Mouse (Mus musculus) ovary, postnatal 10 days (tissue): ENCODE measurements around the gene Siglec1.

ENCODE experiments used
- DNase-seq: peaks from one replicate; pipeline ENCODE4 v3.0.0; 2022; ENCODE audit warnings: low spot score

Siglec1 gene

DNA sequence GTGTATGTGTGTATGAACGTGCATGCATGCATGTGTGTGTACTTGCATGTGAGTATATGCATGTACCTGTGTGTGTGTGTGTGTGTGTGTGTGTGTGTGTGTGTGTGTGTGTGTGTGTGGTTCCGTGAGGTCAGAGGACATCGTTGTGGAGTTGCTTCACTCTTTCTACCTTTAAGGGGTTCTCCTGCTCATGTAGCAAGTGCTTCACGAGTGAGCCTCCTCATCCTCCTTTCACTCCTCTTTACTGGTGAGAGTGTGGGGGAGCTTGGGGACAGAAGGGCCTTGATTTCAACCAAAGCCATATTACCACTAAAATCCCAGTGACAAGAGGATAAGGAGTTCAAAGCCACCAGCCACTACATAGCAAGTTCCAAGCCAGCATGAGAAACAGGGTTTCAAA lies 10.5 kb upstream of the Siglec1 start:
- DNase-seq = no peak

DNA sequence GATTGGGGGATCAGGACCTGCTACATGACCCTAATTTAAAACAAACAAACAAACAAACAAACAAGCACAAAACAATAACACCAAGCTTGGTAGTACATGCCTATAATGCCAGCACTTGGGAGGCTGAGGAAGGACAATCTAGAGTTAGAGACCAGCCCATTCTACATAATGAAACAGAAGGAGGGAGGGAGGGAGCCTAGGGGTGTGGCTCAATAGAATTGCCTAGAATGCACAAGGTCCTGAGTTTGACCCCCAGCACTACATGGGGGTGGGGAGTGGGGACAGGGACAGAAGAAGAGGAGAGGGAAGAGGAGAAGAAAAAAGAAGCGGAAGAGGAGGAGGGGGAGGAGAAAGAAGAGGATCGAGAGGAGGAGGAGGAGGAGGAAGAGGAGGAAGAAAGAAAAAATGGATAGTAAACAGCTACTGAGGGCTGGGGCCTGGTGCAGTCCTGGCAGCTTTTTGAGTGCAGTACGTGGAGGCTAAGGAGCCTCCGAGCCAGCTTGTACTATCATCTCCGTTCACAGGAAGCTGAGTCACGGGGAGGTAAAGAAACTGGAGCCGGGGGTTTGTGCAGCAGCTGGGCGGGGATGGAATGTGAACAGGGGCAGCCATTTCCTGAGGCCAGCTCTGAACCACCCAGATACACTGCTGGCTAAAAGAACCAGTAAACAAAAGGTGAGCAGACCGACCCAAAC lies 9.7 kb upstream of the Siglec1 start:
- DNase-seq = no peak

DNA sequence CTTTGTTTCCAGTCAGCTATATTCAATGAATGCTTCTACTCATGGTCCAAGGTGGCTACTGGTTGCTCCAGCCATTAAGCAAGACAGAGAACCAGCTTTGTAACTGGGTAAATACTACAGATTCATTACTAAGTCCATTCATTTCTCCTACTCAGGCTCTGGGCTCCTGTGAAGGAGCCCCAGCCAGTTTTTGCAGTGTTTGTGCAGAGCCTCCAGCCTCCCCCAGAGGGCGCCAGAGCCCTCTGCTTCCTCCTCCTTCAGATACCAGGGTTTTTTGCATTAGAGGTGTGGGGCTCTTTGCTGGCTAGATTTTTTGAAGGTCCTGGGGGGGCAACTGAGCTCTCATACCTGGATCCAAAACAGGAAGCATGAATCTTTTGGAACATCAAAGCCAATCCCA lies 8.3 kb upstream of the Siglec1 start:
- DNase-seq = peak; percentile 53

DNA sequence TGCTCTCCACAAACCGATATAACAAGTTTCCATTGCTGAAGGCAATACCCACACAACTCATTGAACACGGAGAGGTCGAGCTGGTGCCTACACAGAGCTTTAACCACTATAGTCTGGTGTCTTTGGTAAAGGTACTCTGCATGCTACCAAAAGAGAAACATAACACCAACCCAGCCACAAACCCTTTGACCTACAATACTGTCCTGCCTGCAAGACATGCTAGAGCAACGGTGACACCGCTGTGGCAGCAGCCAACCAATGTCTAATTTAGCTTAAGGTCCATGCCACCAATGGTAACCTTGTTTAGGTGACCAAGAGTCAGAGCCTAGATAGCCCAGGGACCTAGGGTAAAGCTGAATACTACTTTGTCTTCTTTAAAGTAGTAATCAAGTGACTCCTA lies 7.0 kb upstream of the Siglec1 start:
- no peak for DNase-seq

DNA sequence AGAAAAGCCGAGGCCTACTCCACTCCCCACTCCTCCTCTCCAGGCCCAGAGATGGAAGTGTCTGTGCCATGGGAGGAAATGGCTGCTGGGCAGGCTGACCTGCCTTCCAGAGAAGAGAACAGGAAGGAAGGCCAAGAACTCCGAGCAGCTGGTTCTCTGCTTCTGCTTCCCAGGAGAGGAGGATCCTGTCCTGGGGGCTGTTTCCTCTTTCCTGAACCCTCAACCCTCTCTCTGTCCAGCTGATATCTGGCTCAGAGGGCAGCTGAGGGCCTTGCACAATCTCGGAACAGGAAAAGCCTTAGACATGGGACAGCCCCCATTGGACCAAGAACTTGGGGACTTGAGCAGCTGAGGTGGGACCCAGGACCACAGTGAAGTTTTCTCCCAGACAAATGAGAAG lies 4.3 kb upstream of the Siglec1 start:
- no peak for DNase-seq

DNA sequence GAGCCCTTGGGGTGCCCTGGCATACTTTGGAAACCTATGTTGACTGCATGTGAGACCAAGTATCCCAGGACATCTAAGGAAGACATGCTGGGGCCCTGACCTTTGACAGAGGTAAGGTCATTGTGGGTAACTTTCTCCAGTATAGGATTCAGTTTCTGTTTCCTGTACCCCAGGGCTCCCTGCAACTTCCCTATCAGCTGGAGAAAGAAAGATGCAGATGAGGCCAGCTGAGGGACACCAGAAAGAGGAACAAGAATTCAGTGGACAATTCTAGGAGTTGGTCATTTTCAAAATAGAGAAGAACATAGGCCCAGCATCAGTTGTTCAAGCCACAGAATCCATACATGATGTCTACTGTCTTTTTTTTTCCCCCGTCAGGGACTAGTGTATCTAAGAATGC lies 3.1 kb upstream of the Siglec1 start:
- no peak for DNase-seq

DNA sequence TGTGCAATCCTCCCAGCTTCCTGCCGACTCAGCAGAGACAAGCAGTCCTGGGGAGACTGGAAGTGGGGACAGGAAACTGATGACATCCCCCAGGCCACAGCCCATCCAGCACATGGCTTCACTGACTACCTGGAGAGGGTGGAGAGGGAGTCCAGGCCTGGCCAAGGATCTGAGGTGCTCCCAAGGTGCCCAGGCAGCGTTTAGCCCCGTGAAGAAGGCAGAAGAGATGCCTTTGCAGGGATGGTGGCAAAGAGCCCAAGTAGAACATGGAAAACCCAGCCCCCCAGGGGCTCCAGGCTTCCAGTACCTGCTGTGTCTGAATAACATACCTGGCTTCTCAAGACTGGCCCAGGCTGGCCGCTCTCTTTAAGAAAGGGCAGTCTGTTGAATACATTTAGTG lies 2.0 kb upstream of the Siglec1 start:
- DNase-seq = no peak

DNA sequence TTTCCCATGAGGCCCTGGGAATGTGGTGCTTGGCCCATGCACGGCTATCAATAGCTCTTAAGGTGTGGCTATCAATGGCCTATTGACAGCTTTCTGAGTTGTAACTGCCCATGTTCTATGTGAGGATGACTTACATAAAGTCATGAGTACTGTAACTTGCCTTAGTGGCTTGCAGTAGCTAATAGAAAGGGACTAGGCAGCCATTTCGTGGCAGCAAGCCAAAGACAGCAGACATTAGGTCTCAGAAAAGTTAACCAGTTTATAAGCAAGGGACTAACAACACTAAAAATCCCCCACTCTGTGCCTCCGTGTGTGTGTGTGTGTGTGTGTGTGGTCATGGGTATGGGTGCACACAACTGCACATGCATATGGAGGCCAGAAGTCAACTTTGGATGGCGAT lies 2.4 kb downstream of the Siglec1 start:
- DNase-seq = no peak

DNA sequence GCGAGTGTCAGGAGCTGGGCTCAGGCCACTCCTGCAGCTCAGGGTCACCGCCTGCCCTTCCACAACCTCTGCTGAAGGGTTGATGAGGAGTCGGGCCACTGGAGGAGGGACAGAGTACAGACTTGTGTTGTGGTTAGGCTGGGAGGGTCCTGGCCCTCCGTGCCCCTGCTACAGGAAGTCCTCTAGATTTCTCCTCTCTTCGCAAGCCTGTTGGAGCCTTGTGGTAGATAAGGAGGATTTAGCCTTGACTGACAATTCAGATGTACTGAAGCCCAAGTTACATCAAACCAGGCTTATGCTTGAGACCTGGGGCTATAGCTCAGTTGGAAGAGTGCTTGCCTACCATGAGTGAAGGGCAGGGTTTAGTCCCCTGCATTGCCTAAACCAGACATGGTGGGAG lies 6.1 kb downstream of the Siglec1 start:
- no peak for DNase-seq

DNA sequence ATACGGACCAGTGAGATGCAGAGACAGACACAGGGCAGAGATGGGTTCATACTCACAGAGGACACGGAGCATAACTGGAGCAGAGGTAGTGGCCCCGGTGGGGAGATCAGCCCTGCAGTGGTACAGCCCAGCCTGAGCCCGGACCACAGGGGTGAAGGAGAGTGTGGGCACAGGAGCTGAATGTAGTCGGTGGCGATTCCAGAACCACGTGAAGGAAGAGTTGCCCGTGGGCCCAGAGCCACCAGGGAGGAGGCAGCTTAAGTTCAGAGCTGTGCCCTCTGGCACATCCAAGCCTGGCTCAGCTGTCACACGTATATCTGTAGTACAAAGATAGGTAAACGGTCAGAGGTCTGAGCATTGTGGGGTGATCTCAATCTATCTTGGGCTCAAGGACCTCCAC lies 14.0 kb downstream of the Siglec1 start:
- no peak for DNase-seq

DNA sequence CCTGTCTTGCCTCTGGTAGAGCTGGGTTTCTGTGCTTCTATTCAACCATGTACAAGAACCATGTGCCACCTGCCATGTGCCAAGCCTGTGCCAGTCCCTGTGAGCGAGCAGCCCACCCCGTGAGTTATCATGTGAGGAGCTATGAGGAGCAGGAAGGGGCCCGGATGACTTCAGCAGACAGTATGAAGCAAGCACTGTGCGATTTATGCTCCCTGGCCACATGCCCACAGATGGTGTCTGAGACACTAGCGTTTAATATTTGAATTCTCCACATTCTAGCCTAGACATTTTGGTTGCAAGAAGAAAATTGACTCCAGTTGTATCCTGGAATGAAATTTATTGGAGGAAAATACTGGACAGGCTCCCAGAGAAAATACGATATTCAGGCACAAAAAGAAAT lies 19.1 kb downstream of the Siglec1 start:
- DNase-seq = no peak

DNA sequence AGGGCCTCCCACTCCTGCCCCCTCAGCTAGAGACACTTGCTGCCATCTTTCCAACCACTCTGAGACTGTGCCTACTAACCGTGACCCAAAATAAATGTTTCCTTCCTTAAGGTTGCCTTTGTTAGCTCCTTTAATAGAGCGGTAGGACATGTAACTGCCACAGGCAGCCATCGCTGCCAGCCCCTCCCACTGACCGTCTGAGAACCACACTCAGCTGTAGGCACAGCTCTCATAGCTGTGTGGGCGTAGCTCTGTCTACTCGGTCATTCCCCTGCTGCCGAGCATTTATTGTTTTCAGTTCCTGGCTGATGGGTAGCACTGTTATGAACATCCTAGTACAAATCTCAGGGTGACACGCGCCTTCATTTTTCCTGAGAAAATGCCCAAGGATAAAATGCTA lies 20.2 kb downstream of the Siglec1 start:
- no peak for DNase-seq

DNA sequence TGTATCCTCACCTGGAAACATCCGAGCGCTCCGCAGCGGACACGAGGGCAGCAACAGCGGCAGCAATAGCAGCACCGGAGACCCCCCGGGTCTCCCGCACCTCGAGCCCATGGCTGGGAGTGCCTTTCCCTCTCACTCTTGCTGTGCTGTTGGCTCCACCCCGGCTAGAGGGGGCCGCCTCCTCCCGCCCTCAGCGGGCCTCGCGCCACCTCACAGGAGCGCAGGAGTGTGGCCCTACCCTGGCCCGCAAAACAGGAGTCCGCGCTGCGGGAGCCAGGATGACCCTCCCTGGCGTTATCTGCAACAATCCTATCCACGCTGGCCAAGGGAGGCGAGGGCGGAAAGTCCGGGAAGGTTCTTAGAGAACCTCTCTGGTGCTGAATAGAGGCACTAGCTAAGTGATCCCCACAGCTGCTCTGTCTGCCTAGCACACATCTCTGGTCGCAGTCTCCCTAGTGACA lies 23.1 kb downstream of the Siglec1 start, which contains the start of gene Adam33:
Gene Adam33, minus strand, starts transcription at position 411 of the 461 bp plus-strand sequence.
- DNase-seq = no peak

DNA sequence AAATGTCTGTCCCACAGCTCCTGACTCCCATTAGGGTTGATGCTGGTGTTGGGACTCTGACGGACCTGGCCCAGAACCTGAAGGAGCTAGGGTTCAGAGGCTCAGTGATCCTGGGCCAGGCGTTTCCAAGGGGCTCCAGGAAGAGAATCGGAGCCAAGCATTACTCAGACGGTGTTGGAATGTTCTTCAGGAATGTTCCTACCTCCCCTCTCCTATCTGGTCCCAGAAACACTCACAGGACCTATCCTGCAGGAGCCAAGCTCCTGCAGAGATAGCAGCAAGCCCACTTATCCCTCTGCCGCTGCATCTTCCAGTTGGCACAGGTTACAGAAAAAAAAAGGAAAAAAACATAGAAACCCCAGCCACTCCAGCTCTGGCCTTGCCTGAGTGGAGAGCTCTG lies 25.0 kb downstream of the Siglec1 start:
- no peak for DNase-seq

DNA sequence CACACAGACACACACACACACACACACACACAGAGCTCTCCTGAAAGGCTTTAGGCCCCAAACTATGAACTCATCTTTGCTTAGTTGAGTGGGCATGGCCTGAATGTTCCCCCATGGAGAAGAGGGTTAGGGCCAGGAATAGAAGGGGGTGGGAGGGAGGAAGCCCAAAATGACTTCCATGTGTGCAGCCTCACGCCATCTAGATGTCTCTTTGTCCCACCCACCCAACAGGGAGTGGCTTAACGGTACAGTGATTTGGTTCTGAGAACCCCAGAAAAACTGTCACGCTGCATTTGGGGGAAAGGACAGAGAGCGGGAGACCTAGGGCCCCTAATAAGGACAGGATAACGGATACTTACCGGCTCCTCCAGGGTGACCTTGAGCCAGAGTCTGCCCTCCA lies 25.8 kb downstream of the Siglec1 start:
- DNase-seq = no peak

DNA sequence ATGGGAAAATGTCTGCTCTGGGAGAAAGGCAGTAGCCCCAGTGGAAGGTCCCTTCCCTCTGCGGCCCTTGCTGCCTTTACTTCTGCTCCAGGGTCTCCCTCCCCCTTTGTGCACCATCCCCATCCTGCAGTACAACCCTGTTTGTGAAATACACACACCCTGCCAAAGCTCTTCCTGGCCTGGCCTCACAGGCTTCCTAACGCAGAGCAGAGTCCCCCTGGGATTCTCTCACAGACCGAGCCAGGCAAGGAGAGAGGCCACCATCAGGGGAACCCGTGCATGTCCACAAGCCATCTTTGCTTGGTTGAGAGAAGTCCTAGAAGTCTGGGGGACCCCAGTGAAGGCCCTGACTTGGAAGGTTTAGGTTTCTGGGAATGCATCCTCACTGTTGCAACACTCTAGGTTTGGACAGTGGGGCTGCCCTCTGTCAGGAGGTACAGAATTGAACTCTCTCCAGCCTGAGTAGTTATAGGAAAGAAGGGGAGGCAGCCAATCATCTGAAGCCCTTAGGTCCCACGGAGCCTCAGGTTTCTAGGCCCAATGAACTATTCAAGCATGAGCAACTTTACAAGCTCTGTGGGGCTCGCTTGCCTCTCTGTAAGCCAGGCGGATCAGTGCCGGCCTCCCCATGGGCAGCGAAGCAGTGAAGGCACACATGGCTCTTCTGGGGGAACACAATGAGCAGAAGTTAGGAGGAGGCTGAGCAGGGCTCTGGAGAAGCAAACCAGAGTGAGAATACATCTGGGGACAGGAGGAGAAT lies 26.6 kb downstream of the Siglec1 start:
- no peak for DNase-seq

DNA sequence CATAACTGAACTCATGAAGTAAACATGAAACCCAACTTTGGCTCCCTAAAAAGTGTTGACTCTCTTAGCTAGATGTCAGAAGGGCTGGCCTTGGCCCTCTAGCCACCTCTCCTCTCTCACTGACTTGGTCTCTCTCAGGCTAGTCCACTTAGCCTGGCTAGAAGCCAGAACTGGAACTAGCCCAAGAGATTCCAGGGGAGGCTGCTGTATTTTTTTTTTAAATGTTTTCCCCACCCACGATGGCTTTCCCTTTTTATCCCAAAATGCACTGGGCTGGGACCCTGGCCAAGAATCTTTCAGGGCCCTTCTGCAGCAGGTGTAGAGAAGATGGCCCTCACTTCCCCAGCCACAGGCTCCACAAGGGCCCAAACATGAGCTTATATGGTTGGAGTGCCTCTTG lies 27.2 kb downstream of the Siglec1 start:
- DNase-seq = peak; percentile 49

DNA sequence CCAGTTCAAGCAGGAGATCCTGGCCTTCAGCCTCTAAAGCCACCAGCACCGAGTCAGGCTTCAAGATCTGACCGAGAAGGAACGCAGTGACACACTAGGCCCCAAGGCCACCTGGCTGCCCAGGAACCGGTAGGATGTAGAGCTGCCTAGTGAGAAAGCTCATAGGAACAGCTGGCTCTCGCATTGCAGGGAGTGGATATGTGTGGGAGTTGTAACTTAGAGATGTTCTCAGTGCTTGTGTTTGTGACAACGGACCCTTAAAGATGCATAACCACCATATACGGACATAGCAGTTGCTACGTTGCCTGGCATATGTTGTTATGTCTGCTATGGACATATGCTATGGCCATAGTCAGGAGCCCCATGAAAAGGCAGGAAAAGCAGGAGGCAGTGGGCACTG lies 27.9 kb downstream of the Siglec1 start:
- DNase-seq = no peak

DNA sequence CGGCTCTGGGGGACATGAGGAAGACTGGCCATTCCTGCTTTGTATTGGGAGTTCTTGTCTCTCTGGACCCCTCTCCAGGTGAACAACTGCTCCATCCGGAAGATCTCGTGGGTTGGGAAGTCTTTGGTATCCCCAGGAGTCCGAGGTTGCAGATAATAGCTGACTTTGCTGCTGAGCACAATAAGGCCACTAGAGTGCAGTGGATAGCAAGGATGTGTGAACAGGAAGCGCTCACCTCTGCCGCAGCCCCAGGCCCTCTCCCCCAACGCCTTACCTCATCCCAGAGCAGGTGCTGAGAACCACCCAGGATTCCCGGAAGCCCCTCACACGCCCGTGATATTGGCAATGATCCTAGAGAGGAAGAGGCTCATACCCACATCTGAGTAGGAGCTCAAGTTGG lies 30.4 kb downstream of the Siglec1 start:
- no peak for DNase-seq

DNA sequence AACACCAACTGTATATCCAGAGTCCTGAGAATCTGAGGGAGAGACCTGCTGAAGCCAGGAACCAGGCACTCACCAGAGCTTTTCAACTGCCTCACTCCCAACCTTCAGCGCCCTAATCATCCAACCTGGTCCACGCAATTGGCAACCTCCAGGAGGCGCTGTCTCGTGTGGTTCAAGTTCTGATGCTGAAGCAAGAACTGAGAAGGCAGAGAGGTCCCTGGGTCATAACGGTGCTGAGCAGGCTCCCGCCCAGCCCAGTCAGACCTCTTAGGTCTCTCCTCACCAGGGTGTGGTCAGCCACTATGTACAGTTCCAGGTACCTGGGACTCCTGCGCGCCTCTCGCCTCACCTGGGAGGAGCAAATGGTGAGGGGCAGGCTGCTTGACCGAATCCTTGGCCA lies 30.9 kb downstream of the Siglec1 start:
- DNase-seq = no peak

DNA sequence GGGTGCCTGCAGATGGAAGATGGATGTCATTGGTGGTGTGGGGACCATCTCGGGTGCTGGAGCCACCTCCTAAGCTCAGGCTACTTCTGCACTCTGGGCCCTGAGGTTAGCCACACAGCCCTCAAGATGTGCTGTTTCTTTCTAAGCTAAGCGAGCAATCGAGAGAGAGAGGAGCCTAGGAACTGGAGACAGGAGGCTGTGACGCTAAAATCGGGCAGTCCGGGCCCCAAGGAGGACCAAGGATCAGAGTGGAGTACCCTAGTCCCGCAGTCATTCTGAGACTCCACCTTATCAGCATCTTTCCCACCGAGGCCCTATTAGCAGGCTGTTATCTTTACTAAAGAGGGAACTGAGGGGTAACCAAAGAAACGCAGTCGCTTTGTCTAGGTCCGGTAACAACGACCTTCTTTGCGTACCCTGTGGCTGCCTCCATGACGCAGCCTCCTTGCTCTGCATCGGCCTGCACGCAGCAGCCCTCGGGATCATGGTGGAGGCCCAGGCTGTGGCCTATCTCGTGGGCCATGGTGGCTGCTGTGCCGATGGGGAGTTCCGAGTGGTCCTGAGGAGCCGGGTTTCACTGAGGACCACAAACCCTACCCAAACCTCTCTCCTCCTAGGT lies 31.8 kb downstream of the Siglec1 start:
- DNase-seq = no peak

DNA sequence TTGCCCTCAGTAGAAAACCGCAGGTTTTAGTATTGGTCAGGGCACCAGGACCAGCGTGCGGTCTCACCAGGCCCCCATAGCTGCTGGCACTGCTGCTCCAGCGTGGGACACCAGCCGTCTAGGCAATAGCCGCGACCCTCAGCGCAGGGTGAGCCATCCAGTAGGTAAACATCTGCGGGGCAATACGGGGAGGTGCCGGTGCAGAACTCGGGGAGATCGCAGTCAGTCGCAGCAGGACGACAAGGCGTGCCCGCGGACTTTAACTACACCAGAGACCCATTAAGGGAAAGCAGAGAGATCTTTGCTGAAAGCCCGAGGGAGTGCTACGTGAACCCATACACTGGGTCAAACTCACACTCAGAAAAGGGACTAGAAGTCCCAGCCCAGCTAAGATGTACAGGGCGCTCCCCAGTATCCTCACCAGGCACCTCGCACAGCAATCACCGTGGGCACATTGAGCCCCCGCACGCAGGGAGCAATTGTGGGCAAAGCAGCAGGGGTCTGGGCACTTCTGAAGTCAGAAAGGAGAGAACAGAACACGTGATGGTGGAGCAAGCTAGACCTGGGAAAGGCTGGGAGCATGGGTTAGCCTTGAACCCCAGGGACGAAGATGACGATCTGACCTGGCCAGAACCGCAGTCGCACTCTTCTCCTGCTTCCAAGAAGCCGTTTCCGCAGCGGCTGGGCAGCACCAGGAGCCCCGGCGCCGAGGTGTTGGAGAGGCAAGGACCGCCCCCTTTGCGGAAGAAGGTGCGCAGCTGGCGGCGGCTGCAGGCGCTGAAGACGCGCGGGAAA lies 32.5 kb downstream of the Siglec1 start:
- DNase-seq = no peak
